Mouse (Mus musculus): ENCODE data around the gene Trmt10a. TPM values are rescaled to one million over a fixed set of nuclear protein-coding genes. Genes with fewer than 3 reads are reported as not detected.
"Not testable (repeated sequence)": the region's sequence is repeated elsewhere in the genome, so short reads cannot be mapped to it uniquely, and the experiment has no call there.

The Trmt10a gene
- polyA plus RNA-seq, 1 experiment from 2014 or later: 14.2 TPM

DNA sequence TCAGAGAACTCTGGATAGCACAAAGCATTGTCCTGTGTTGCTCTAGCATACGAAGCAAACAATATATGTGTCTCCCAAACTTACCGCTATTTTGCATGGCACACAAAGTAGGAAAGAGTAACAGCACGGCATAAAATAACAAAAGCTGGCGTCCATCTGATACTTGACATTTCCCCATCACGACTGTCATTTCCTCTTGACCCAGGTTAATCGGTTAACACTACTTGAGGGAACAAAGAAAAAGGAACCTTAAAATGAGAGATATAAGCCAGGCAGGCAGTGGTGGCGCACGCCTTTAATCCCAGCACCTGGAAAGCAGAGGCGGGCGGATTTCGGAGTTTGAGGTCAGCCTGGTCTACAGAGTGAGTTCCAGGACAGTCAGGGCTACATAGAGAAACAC is 9.3 kb upstream of the Trmt10a start:
- no peaks in the 10 kb centered on the region for H3K9me3 ChIP-seq (ENCODE audit: low read depth, low read length)
- DNase-seq (no peak), ATAC-seq (ENCODE audit: insufficient read depth) (no peak)
- no peaks in the 10 kb centered on the region for H3K4me1 ChIP-seq (ENCODE audit: insufficient read depth)
- no peaks in the 10 kb centered on the region for H3K27me3 ChIP-seq (ENCODE audit: insufficient read depth, low read length)
- no peak overlapping the region for H3K4me3 ChIP-seq (ENCODE audit: low read depth, low read length)
- no peak overlapping the region for H3K9ac ChIP-seq
- WGBS: 86% methylated on average over 11 of the region's 11 CpGs
- no peaks in the 10 kb centered on the region for H3K36me3 ChIP-seq (ENCODE audit: insufficient read depth)
- no peak overlapping the region for H3K27ac ChIP-seq (ENCODE audit: low read depth)
- TF ChIP-seq CTCF (IDR thresholded peaks at IDR 0.05; ENCODE audit: low read depth): no peak
- H3K4me2 ChIP-seq: no peak overlapping the region

GRCm38 (mm10) chr3:138134528-138134927 is 8.7 kb upstream of the Trmt10a start:
- Histone ChIP-seq H3K27me3 (ENCODE audit: insufficient read depth, low read length) (no peaks in the 10 kb centered on the region), H3K4me1 (ENCODE audit: insufficient read depth) (no peaks in the 10 kb centered on the region), H3K9me3 (ENCODE audit: low read depth, low read length) (no peaks in the 10 kb centered on the region), H3K36me3 (ENCODE audit: insufficient read depth) (no peaks in the 10 kb centered on the region), H3K27ac (ENCODE audit: low read depth) (no peak overlapping the region), H3K9ac (no peak overlapping the region), H3K4me2 (no peak overlapping the region), H3K4me3 (ENCODE audit: low read depth, low read length) (no peak overlapping the region)
- no peak for ATAC-seq (ENCODE audit: insufficient read depth)
- DNase-seq: no peak
- 82% methylated on average over 1 of the region's 1 CpGs for WGBS
- no peak for TF ChIP-seq CTCF (IDR thresholded peaks at IDR 0.05; ENCODE audit: low read depth)

DNA sequence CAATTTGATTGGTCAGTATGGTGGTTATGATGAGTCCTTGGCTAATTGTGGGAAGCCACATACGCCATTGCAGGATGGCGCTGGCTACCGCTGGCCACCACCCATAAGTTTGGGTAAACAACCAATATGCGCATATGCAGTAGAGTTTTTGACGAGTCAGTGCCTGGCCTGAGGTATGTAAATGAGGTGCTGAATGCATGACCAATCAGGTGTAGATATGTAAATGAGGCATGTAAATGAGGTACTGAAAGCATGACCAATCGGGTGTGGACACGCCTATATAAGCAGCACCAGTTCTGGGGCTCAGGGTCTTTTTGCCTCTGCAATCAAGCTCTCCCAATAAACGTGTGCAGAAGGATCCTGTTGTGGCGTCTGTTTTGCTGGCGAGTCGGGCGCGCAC is 5.1 kb upstream of the Trmt10a start:
- not testable (repeated sequence) for H3K36me3 ChIP-seq (ENCODE audit: insufficient read depth); H3K9me3 ChIP-seq (ENCODE audit: low read depth, low read length); ATAC-seq (ENCODE audit: insufficient read depth); H3K4me1 ChIP-seq (ENCODE audit: insufficient read depth); H3K4me3 ChIP-seq (ENCODE audit: low read depth, low read length); H3K27ac ChIP-seq (ENCODE audit: low read depth); H3K9ac ChIP-seq; H3K27me3 ChIP-seq (ENCODE audit: insufficient read depth, low read length); DNase-seq; H3K4me2 ChIP-seq
- 94% methylated on average over 13 of the region's 13 CpGs for WGBS

DNA sequence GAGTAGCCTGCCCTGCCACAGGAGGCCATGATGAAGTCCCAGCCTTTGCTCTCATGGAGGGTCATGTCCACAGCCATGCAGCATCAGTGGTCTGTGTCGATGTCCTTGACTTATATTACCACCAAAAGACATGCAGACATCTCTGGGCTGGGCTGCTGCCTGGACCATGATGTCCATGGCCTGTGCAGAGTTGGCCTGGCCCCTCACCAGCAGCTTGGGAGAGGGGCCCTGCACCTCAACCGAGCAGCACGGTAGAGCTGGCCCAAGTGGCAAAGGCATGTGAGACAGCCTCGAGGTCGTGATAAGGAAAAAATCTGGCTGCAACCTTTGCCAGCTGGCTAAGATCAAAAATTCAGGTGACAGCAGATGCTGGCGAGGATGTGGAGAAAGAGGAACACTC is 3.6 kb upstream of the Trmt10a start:
- no peaks in the 10 kb centered on the region for H3K27me3 ChIP-seq (ENCODE audit: insufficient read depth, low read length)
- no peaks in the 10 kb centered on the region for H3K9me3 ChIP-seq (ENCODE audit: low read depth, low read length)
- H3K4me3 ChIP-seq (ENCODE audit: low read depth, low read length): no peak overlapping the region
- no peak for TF ChIP-seq CTCF (IDR thresholded peaks at IDR 0.05; ENCODE audit: low read depth)
- no peak overlapping the region for H3K4me2 ChIP-seq
- DNase-seq (no peak), ATAC-seq (ENCODE audit: insufficient read depth) (no peak)
- WGBS: 80% methylated on average over 6 of the region's 6 CpGs
- no peaks in the 10 kb centered on the region for H3K36me3 ChIP-seq (ENCODE audit: insufficient read depth)
- H3K9ac ChIP-seq: no peak overlapping the region
- H3K4me1 ChIP-seq (ENCODE audit: insufficient read depth): 0 out of 2 replicates have a peak, but pooled peaks cover 3% of the 10 kb centered on the region
- no peak overlapping the region for H3K27ac ChIP-seq (ENCODE audit: low read depth)

GRCm38 (mm10) chr3:138142052-138142732 is 1.1 kb upstream of the Trmt10a start:
- H3K9ac ChIP-seq: peak overlapping the region; percentile 36

DNA sequence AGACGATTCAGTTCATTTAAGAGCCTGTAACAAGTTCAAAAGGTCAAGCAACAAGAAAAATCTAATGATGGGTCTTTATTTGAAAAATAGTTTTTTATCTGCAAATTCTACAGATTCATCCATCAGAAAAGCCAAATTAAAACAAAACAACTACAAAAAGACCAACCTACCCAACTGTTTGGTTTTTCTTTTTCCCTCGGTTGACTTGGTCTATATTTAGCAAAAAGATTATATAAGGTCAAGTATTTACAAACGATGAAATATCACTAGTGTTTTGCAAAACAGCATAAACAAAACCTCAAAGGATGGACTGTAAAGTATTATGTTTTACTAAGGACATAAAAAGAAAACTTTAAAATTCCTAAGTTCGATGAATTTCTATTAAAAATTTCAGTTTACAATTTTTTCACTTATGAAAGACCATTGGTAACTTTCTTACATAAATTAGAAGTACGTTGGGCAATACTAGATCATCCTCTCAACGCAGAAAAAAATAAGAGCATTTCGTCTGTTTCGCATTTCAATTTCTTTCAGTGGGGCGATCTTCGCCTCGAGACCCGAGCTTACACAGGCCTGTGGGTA is 424 bp upstream of the Trmt10a start:
- Histone ChIP-seq H3K36me3 (ENCODE audit: insufficient read depth) (no peaks in the 10 kb centered on the region), H3K4me1 (ENCODE audit: insufficient read depth) (0 out of 2 replicates have a peak, but pooled peaks cover 3% of the 10 kb centered on the region), H3K27ac (ENCODE audit: low read depth) (peak overlapping the region; percentile 100), H3K9me3 (ENCODE audit: low read depth, low read length) (no peaks in the 10 kb centered on the region), H3K4me3 (ENCODE audit: low read depth, low read length) (peak overlapping the region; percentile 63), H3K9ac (peak overlapping the region; percentile 80), H3K4me2 (peak overlapping the region; percentile 80), H3K27me3 (ENCODE audit: insufficient read depth, low read length) (no peaks in the 10 kb centered on the region)
- WGBS: 2% methylated on average over 12 of the region's 12 CpGs
- DNase-seq (no peak), ATAC-seq (ENCODE audit: insufficient read depth) (no peak)
- no peak for TF ChIP-seq CTCF (IDR thresholded peaks at IDR 0.05; ENCODE audit: low read depth)

More at GRCm38 (mm10) chr3:138142052-138142732, 1.1 kb upstream of the Trmt10a start:
- Histone ChIP-seq H3K4me3 (ENCODE audit: low read depth, low read length) (peak overlapping the region; percentile 63), H3K4me1 (ENCODE audit: insufficient read depth) (0 out of 2 replicates have a peak, but pooled peaks cover 3% of the 10 kb centered on the region), H3K27me3 (ENCODE audit: insufficient read depth, low read length) (no peaks in the 10 kb centered on the region), H3K4me2 (peak overlapping the region; percentile 80), H3K27ac (ENCODE audit: low read depth) (peak overlapping the region; percentile 58; the same call in 1 of the 2 replicates), H3K36me3 (ENCODE audit: insufficient read depth) (no peaks in the 10 kb centered on the region), H3K9me3 (ENCODE audit: low read depth, low read length) (no peaks in the 10 kb centered on the region)
- DNase-seq (peak; percentile 33), ATAC-seq (ENCODE audit: insufficient read depth) (no peak)
- 50% methylated on average over 4 of the region's 4 CpGs for WGBS
- no peak for TF ChIP-seq CTCF (IDR thresholded peaks at IDR 0.05; ENCODE audit: low read depth)

DNA sequence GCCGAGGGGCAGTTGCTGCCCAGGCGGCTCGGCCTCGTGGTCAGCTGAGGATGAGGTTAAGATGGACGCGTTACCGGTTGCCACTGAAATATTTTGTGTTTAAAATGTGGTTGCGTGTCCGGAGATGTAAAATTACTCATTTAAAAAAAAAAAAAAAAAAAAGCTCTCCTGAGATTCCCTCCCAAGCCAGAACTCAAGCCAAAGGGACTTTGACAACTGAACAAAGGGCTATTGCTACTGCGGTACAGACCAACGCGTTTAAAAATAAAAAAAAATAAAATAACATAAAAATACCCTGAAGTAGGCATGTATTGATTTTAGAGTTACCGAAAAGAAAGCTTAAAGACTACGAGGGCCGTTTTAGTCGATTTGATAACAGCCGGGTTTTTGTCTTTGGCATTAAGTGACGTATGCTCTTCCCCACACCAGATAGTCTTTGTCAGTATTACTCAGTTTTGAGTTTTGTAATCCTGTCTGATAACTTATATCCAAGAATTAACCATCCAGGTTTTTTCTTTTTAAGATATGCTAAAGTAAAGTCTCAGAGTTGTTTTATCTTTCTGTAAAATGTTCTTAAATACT is 903 bp downstream of the Trmt10a start:
- Histone ChIP-seq H3K4me3 (ENCODE audit: low read depth, low read length) (peak overlapping the region; percentile 63), H3K4me2 (peak overlapping the region; percentile 80), H3K9ac (peak overlapping the region; percentile 80), H3K27me3 (ENCODE audit: insufficient read depth, low read length) (no peaks in the 10 kb centered on the region), H3K27ac (ENCODE audit: low read depth) (peak overlapping the region; percentile 100), H3K4me1 (ENCODE audit: insufficient read depth) (0 out of 2 replicates have a peak, but pooled peaks cover 3% of the 10 kb centered on the region), H3K9me3 (ENCODE audit: low read depth, low read length) (no peaks in the 10 kb centered on the region), H3K36me3 (ENCODE audit: insufficient read depth) (peaks cover 5% of the 10 kb centered on the region; the same call in 1 of the 2 replicates)
- WGBS: under 1% methylated on average over 18 of the region's 18 CpGs
- no peak for TF ChIP-seq CTCF (IDR thresholded peaks at IDR 0.05; ENCODE audit: low read depth)
- ATAC-seq (ENCODE audit: insufficient read depth) (peak; percentile 0; the same call in 1 of the 2 replicates), DNase-seq (peak; percentile 61)

Measured in lung, embryonic 14.5 days (tissue).